Mouse (Mus musculus): ENCODE data around the gene Cntn5.

The Cntn5 gene

GRCm38 (mm10) chr9:9937444-9938436 lies 966.8 kb downstream of the Cntn5 start:
- DNase-seq (ENCODE audit: low spot score), result no peak

GRCm38 (mm10) chr9:9920580-9920979 lies 984.0 kb downstream of the Cntn5 start:
- DNase-seq (ENCODE audit: low spot score), result no peak

GRCm38 (mm10) chr9:9899070-9899469 lies 1005.5 kb downstream of the Cntn5 start:
- DNase-seq (ENCODE audit: low spot score), result peak; percentile 56

- no peak for DNase-seq (ENCODE audit: low spot score)
Observed at GRCm38 (mm10) chr9:9886210-9886609, 1018.4 kb downstream of the Cntn5 start.

GRCm38 (mm10) chr9:9882779-9883383 lies 1021.7 kb downstream of the Cntn5 start:
- DNase-seq (ENCODE audit: low spot score), result no peak

- DNase-seq (ENCODE audit: low spot score), result no peak
Observed at GRCm38 (mm10) chr9:9872112-9873035, 1032.2 kb downstream of the Cntn5 start.

GRCm38 (mm10) chr9:9860631-9861030 lies 1043.9 kb downstream of the Cntn5 start:
- DNase-seq (ENCODE audit: low spot score), result no peak

- no peak for DNase-seq (ENCODE audit: low spot score)
Observed at GRCm38 (mm10) chr9:9859323-9859722, 1045.3 kb downstream of the Cntn5 start.

GRCm38 (mm10) chr9:9854791-9855190 lies 1049.8 kb downstream of the Cntn5 start:
- DNase-seq (ENCODE audit: low spot score), result no peak

- DNase-seq (ENCODE audit: low spot score), result no peak
Observed at GRCm38 (mm10) chr9:9830231-9830630, 1074.3 kb downstream of the Cntn5 start.

GRCm38 (mm10) chr9:9819963-9820362 lies 1084.6 kb downstream of the Cntn5 start:
- DNase-seq (ENCODE audit: low spot score), result no peak

GRCm38 (mm10) chr9:9817477-9817876 lies 1087.1 kb downstream of the Cntn5 start:
- peak; percentile 12 for DNase-seq (ENCODE audit: low spot score)

GRCm38 (mm10) chr9:9799546-9799945 lies 1105.0 kb downstream of the Cntn5 start:
- DNase-seq (ENCODE audit: low spot score), result no peak

- DNase-seq (ENCODE audit: low spot score), result no peak
Observed at GRCm38 (mm10) chr9:9783680-9784079, 1120.9 kb downstream of the Cntn5 start.

GRCm38 (mm10) chr9:9781157-9781884 lies 1123.3 kb downstream of the Cntn5 start:
- no peak for DNase-seq (ENCODE audit: low spot score)

- no peak for DNase-seq (ENCODE audit: low spot score)
Observed at GRCm38 (mm10) chr9:9779646-9780045, 1124.9 kb downstream of the Cntn5 start.

- DNase-seq (ENCODE audit: low spot score), result no peak
Observed at GRCm38 (mm10) chr9:9770777-9771176, 1133.8 kb downstream of the Cntn5 start.

GRCm38 (mm10) chr9:9769659-9770058 lies 1134.9 kb downstream of the Cntn5 start:
- DNase-seq (ENCODE audit: low spot score), result no peak

GRCm38 (mm10) chr9:9718145-9718544 lies 1186.4 kb downstream of the Cntn5 start:
- no peak for DNase-seq (ENCODE audit: low spot score)

GRCm38 (mm10) chr9:9708671-9709070 lies 1195.9 kb downstream of the Cntn5 start:
- DNase-seq (ENCODE audit: low spot score), result no peak

- no peak for DNase-seq (ENCODE audit: low spot score)
Observed at GRCm38 (mm10) chr9:9707766-9708165, 1196.8 kb downstream of the Cntn5 start.
